Mouse (Mus musculus) liver, embryonic 14.5 days (tissue): ENCODE results near the gene Mok.

Experiments used
- CTCF ChIP-seq: IDR thresholded peaks from 2 replicates; pipeline ENCODE4 v1.5.1; 2016; ENCODE audit warnings: antibody characterized with exemption, low read depth, control low read depth
- EP300 ChIP-seq: IDR thresholded peaks from 2 replicates; pipeline ENCODE4 v1.6.1; 2016; ENCODE audit warnings: antibody characterized with exemption, low read depth

- TF ChIP-seq CTCF (no peak), EP300 (no peak)
Measured at GRCm38 (mm10) chr12:110782278-110782677, 58.5 kb downstream of the Mok start.
